ENCODE assay signal across 21 mouse cellular contexts in the genomic region with DNA sequence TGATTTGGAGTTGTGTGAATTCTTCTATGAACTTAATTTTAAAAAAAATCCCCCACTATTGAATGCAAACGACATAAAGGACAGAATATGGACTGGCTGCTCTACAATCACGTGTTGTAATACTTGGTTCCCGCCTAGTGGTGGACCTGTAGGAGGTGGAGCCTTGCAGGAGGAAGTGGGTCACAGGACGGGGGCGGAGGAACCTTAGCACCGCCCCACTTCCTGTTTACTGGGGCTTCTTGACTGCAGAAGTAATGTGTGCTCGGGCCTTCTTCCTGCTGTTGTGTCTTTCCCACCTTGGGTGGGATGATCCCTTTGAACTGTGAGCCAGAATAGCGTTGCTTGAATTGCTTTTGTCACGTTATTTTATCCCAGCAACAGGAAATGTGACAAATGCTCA. TPM values are rescaled to one million over a fixed set of nuclear protein-coding genes. Genes with fewer than 3 reads are reported as not detected.
"Had no signal": no experiment of that assay in that cellular context is flagged by ENCODE, and none has a peak within 500 bp of the region (broad histone marks: within the 10 kb centered on the region; RNA-seq: fewer than 3 reads in every experiment).

No protein-coding gene starts in this region.

- DNase-seq: kidney, adult 2 months; kidney, postnatal 25 days; left cerebral cortex, postnatal 4 days; liver, postnatal 0 days; lung, embryonic 14.5 days; retina, postnatal 1 day; right cerebral cortex, postnatal 25 days; thymus, adult 2 months; thymus, postnatal 25 days had no signal

- H3K9ac ChIP-seq: limb, embryonic 12.5 days; limb, embryonic 15.5 days; liver, embryonic 14.5 days; liver, postnatal 0 days; lung, embryonic 14.5 days; midbrain, embryonic 13.5 days; neural tube, embryonic 13.5 days had no signal

- H3K27ac ChIP-seq: kidney, postnatal 0 days; limb, embryonic 12.5 days; limb, embryonic 15.5 days; liver, embryonic 14.5 days; macrophage; midbrain, embryonic 13.5 days; neural tube, embryonic 13.5 days; stomach, postnatal 0 days had no signal

- H3K4me3 ChIP-seq: limb, embryonic 12.5 days; limb, embryonic 15.5 days; midbrain, embryonic 13.5 days; myocyte; neural tube, embryonic 13.5 days had no signal

- ATAC-seq: liver, postnatal 0 days; lung, postnatal 0 days; midbrain, embryonic 13.5 days; midbrain, embryonic 16.5 days had no signal

- H3K36me3 ChIP-seq: limb, embryonic 12.5 days; limb, embryonic 15.5 days; midbrain, embryonic 13.5 days; neural tube, embryonic 13.5 days had no signal

- H3K9me3 ChIP-seq: limb, embryonic 15.5 days; midbrain, embryonic 13.5 days; neural tube, embryonic 13.5 days had no signal

- H3K4me2 ChIP-seq: limb, embryonic 12.5 days; limb, embryonic 15.5 days; liver, embryonic 11.5 days; lung, embryonic 14.5 days; midbrain, embryonic 13.5 days; neural tube, embryonic 13.5 days had no signal

- H3K4me1 ChIP-seq: limb, embryonic 12.5 days; limb, embryonic 15.5 days; midbrain, embryonic 13.5 days; neural tube, embryonic 13.5 days had no signal

- H3K27me3 ChIP-seq: limb, embryonic 12.5 days; limb, embryonic 15.5 days; midbrain, embryonic 13.5 days; neural tube, embryonic 13.5 days had no signal

RNA-seq across cellular contexts. Expression of a gene that starts 52.2 kb away (rescaled TPM):
- polyA plus RNA-seq: macrophage, myocyte had no signal
